Mouse (Mus musculus) left cerebral cortex, postnatal 14 days (tissue): ENCODE data around the gene Igflr1. TPM values are rescaled to one million over a fixed set of nuclear protein-coding genes. Genes with fewer than 3 reads are reported as not detected.

Experiments
- DNase-seq, 2 experiments: peaks; one replicate each; pipeline ENCODE4 v3.0.0; 2021 to 2022; ENCODE audit warnings: low spot score in 2 of 2, mixed read lengths in 1 of 2
- intact Hi-C: fragments of 180-260 bp; cut with DNase I; formaldehyde crosslinking; loops from one replicate; pipeline ENCODE4 v1.15.1; 2025
- total RNA-seq, 2 experiments: library from RNA; stranded (reverse); gene quantifications; 2 replicates each; pipeline ENCODE4 v1.2.3; 2021

Gene Igflr1
- total RNA-seq, 2 experiments from 2014 or later, result 1.1 to 1.6 TPM

DNA sequence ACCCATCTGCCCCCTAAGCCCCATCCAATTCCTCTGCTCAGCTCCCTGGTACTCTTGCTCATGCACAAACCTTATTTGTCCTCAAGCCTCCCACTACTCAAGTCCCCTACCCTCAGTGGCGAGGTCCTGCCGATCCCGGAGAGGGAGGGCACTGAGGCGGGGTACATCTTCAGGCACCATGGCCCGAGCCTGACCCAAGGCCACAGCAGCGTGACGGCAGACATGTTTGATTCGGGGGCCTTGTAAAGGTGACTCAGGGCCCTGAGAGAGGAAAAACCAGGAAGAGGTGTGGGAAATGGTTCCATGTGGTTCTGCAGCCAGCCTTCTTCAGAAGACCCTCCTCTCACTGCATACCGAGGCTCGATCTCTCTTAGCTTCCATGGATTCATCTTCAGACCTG lies 19.1 kb downstream of the Igflr1 start:
- intact Hi-C loops, result no loop called here
- no peak for DNase-seq

DNA sequence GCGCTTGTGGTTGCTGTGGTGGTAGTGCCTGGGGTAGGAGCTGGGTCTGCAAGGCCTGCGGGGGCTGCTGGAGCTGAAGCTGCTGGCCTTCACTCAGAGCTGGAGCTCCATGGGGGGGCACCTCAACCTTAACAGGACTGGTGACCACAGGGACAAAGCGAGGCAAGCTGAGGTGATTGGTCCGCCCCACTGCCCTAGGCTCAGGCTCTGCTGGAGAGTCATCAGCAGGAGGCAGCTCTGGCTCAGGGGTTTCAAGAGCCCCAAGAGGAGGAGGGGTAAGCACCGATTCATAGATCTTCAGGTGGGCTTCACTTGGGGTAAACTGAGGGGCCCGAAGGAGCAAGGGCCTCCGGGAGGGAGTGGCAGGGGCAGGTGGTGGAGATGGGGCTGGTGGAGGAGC lies 19.9 kb downstream of the Igflr1 start:
- DNase-seq, result no peak
- intact Hi-C loops, result no loop called here

GRCm38 (mm10) chr7:30586455-30587020 lies 21.3 kb downstream of the Igflr1 start:
- DNase-seq, result no peak
- intact Hi-C loops, result no loop called here

GRCm38 (mm10) chr7:30587842-30588667 lies 22.8 kb downstream of the Igflr1 start:
- intact Hi-C loops, result loop anchor here (2.0 kb wide), 1 partner anchor 25 kb away; the partner anchor contains the start of gene Upk1a
- peak; percentile 29 to 56 for DNase-seq

- DNase-seq, result peak; percentile 95 to 96
- intact Hi-C loops, result loop anchor here (2.0 kb wide), 1 partner anchor 24 kb away; the partner anchor contains the start of gene Upk1a
These were observed 23.6 kb downstream of the Igflr1 start, which contains the start of gene Kmt2b for GRCm38 (mm10) chr7:30588676-30589434. Gene Kmt2b, minus strand, starts transcription at chr7:30588726.

GRCm38 (mm10) chr7:30589435-30590301 lies 24.4 kb downstream of the Igflr1 start:
- intact Hi-C loops, result loop anchor here (2.0 kb wide), 1 partner anchor 23 kb away; the partner anchor contains the start of gene Upk1a
- peak; percentile 70 to 82 for DNase-seq

DNA sequence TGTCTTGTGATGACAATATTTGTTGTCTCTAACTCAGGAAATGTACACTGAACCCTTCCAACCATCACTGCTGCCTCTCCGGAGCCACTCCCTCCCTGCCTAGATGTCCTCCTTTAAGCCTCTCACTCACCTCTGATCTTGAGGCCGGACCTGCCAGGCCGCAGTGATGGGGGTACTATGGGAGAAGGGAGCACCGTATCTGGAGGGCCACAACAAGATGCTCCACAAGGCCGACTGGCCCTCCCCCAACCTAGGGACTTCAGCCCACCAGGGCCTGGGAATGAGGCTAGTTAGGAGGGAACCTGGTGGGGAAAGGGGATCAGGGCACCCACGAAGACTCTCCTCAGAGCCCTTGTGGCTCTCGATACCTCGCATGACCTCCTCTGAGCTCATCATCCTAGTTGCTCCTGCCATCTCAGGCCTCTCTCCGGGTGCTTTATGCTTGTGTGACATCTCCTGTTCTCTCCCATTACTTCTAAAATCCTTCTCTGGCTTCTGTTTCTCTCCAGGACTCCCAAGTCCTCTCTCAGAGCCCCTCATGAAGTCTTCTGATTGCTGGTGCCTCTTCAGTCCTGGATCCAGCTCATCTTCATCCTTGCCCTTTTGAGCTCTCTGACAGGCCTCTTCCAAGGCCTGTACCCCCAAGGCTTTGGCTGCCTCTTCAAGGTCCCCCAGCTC lies 25.8 kb downstream of the Igflr1 start:
- intact Hi-C loops, result no loop called here

DNA sequence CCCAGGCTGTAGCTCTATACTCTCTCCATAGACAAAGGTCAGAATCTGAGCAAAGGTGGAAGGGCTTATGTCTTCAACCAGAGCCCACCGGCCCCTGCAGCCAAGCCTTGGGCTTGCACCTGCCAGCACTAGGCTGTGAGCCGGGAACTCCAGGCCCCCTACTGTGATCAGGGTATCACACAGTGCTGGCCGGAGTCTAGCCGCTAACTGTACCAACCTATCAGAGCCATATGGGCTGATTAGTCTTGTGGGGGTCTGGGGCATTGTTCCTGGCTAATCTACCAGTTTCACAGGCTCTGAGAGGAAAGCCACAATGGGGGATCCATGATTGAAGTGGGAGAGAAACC lies 26.4 kb downstream of the Igflr1 start:
- intact Hi-C loops, result no loop called here

More for the DNA sequence above, 25.8 kb downstream of the Igflr1 start:
- no peak for DNase-seq

DNA sequence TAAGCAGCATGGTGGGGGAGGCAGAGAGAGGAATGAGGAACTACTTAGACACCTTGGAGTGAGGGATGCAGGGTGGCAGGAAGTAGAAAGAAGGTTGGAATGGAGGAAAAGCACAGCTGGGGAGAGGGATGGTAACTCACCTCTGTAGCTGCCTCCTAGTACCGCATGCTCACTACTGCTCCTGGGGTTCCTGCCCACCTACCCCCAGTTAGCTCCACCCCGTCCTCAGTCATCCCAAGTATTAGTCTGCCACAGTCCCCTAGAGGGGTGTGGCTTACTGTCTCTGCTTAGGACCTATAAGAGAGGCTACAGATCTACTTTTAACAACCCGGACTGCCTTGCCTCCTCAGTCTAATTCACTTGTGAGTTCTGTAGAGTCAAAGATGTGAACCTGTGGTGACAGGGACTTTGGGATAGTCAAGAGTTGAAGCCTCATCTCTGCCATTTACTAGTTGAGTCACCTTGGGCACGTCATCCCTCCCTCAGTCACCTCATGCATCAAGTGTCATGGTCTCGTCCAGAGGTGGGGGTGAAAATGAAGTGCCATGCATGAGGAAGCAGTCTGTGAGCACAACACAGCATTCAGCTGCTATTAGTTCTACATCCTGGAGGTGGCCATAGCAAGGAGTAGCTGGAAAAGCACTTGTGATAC lies 27.7 kb downstream of the Igflr1 start:
- DNase-seq, result no peak
- intact Hi-C loops, result no loop called here

More for the DNA sequence above, 26.4 kb downstream of the Igflr1 start:
- no peak for DNase-seq

DNA sequence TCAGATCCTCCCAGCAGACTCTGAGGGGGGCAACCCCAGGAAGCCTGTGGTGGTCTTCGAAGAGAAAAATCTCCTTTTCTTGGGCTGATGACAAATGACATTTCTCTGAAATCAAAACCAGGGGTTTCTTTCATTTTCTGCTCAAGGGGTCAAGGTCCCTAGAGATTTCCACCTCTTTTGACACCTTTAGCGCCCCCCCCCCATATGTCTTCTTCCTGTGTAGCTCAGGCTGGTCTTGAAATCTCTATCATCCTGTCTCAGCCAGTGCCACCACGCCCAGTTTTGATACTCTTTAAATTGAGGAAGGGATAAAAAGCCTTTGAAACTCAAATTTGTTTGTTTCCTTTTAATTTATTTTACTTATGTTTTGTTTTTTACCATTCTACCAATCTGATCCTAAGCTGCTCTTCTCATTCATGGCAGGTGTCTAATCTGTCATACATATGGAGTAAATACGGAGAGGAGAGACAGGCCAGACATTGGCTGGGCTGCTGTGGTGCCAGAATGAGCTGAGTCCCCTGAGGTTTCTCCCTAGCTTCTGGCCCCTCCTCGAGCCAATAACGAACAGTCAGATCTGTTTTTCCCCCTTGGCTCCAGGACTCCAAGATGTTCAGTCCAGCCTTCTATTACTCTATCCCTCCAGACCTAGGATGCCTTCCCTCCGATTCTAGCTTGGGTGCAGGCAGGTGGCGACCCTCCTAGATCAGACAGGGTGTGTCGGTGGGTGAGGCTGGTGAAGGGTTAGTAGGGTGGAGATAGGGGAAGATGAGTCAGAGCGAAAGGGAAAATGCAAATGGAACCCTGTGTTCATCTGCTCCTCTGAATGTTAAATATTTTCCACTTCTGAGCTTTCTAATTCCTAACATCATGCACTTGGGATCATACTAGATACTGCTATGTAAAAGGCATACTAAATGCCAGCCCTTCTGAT lies 28.6 kb downstream of the Igflr1 start:
- intact Hi-C loops, result no loop called here

DNA sequence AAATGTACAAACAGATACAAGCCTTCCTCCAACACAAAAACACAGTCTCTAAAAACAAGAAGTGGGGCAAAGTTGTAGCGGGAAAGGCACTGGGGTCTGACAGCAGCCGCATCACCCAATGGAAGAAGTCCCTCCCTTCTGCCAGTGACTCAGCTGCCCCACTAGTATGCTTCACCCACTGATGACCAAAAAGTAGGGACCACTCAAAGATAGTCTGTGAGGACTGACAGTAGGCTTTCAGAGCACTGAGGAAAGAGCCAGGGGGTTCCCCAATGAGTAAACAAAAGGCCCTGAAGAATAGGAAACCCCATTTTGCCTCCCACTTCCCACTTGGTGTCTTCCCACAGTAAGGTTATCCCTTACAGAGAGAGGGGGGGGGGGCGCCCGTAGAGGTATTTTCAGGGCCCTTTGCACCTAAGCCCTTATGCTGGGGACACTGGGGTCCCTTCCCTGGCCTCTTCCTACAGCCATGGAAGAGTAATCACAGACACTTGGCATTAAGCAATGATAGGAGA lies 29.3 kb downstream of the Igflr1 start:
- intact Hi-C loops, result no loop called here
- DNase-seq, result no peak

More for the DNA sequence above, 28.6 kb downstream of the Igflr1 start:
- DNase-seq, result no peak

GRCm38 (mm10) chr7:30596093-30596492 lies 30.9 kb downstream of the Igflr1 start:
- intact Hi-C loops, result no loop called here
- DNase-seq, result no peak

GRCm38 (mm10) chr7:30596811-30597210 lies 31.6 kb downstream of the Igflr1 start:
- intact Hi-C loops, result no loop called here

DNA sequence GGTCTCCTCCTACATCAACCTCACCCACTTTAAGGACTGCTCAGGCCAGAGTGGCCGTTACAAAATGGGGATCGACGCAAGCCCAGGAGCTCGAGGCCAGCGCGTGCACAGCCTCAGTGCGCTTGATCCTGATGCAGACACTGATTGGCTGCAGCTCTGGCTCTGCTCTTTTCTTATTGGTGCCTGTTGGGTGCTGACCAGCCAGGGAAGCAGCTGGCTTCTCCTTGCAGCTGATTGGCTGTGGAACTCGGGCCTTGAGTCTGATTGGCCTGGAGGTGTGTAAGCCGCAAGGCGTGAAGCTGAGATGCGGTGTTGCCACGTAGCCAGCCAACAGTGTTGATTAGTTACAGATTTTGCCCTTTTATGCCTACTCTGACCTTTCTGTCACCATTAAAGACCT lies 33.6 kb downstream of the Igflr1 start, which contains the start of gene Zbtb32:
Zbtb32 (minus strand) TSS at position 124 of the 400 bp plus-strand sequence.
- DNase-seq, result no peak
- intact Hi-C loops, result no loop called here

More at GRCm38 (mm10) chr7:30596811-30597210, 31.6 kb downstream of the Igflr1 start:
- no peak for DNase-seq

DNA sequence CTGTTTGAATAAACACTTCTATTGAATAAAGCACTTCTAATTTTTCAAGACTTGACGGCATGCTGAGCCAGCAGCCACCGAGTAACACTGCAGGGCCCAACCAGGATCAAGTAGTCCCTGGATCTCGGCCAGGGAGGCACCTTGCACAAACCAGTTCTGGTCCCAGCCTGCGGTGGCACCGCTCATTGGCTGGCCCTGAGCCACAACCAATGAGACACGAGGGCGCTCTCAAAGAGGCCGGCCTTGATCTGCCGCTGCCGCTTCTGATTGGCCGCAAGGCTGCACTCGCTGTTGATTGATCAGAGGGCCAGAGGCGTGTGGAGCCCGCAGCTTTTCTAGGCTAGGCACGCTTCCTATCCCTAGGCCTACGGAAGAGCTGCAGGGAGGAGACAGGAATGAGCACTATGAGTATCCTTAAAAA lies 34.7 kb downstream of the Igflr1 start:
- peak; percentile 92 to 95 for DNase-seq
- intact Hi-C loops, result no loop called here

DNA sequence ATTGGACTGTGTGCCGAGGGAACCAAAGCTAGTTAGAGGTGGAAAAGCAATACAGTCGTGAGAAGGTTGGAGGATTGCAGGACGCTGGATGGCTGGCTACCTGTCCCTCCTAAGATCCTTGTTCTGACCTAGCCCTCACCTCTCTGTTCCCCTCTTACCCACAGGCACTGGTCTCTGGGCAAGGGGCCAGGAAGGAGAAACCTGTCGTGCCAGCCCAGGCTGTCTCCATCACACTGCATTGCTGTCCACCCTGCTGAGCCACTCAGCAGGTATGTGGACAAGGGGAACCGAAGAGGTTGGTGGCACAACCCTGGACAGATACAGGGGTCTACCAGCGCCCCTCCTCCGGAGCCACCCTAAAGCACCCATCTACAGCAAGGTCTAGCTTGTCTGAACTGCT lies 35.4 kb downstream of the Igflr1 start:
- intact Hi-C loops, result no loop called here
- no peak for DNase-seq

DNA sequence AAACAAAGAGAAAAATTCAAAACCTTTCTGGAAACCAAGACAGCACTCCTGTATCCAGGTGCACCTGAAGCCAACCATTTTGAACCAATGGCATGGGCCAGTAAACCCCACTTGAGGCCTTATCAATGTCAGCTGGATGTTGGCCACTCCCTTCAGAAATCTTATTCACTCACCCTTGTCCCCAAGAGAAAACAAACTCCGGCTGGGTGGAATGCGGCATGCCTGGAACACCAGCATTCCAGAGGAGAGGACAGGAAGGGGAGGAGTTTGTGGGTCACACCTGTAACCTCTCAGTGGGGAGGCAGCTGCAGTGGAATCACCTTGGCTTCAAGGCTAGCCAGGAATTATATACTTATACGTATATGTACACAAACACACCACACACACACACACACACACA lies 37.4 kb downstream of the Igflr1 start:
- no peak for DNase-seq
- intact Hi-C loops, result no loop called here
